Mouse (Mus musculus) neural tube, embryonic 15.5 days (tissue): ENCODE measurements around the gene Rnf130. TPM values are rescaled to one million over a fixed set of nuclear protein-coding genes. Genes with fewer than 3 reads are reported as not detected.
"Not testable (repeated sequence)": the region's sequence is repeated elsewhere in the genome, so short reads cannot be mapped to it uniquely, and the experiment has no call there.

Experiments used
- ATAC-seq: fragments of 200-750 bp; cut with Nextera tagmentation; 2 replicates; pipeline ENCODE4 v1.8.0; 2017; ENCODE audit warnings: mild to moderate bottlenecking, moderate TSS enrichment, moderate library complexity; ENCODE audit not compliant: low FRiP score
- H3K27ac ChIP-seq: fragments of 300-500 bp; sonication (generic); replicated peaks from 2 replicates; pipeline ENCODE4 v1.5.1; 2015; ENCODE audit warnings: mild to moderate bottlenecking, inconsistent platforms
- H3K27me3 ChIP-seq: fragments of 300-500 bp; sonication (generic); replicated peaks from 2 replicates; pipeline ENCODE4 v1.6.1; 2015; ENCODE audit warnings: inconsistent platforms
- H3K36me3 ChIP-seq: fragments of 300-500 bp; sonication (generic); 2 replicates; pipeline ENCODE4 v1.6.1; 2015; ENCODE audit warnings: inconsistent platforms
- H3K4me1 ChIP-seq: fragments of 300-500 bp; sonication (generic); 2 replicates; pipeline ENCODE4 v1.6.1; 2015; ENCODE audit warnings: inconsistent platforms
- H3K4me2 ChIP-seq: fragments of 300-500 bp; sonication (generic); 2 replicates; pipeline ENCODE4 v1.6.1; 2015; ENCODE audit warnings: inconsistent platforms, mild to moderate bottlenecking, moderate library complexity
- H3K4me3 ChIP-seq: fragments of 300-500 bp; sonication (generic); replicated peaks from 2 replicates; pipeline ENCODE4 v1.5.1; 2015; ENCODE audit warnings: mild to moderate bottlenecking, inconsistent platforms
- H3K9ac ChIP-seq: fragments of 300-500 bp; sonication (generic); replicated peaks from 2 replicates; pipeline ENCODE4 v1.6.1; 2015; ENCODE audit warnings: mild to moderate bottlenecking, inconsistent platforms
- H3K9me3 ChIP-seq: fragments of 300-500 bp; sonication (generic); replicated peaks from 2 replicates; pipeline ENCODE4 v1.6.1; 2016; ENCODE audit warnings: inconsistent platforms
- WGBS: fragments of 180-500 bp; shearing (Covaris S2); methylation state at CpG from one replicate; pipeline ENCODE4 v1.1.7; 2015; ENCODE audit warnings: mixed read lengths; 5-methylcytosine and 5-hydroxymethylcytosine counted together
- polyA plus RNA-seq: library from polyadenylated mRNA; unstranded; fragments of >200 nt; fragmentation: Nextera tagmentation; extraction: Ambion mirVana; gene quantifications from 2 replicates; pipeline ENCODE4 v1.2.1, GENCODE M21; 2015

Rnf130 gene
- polyA plus RNA-seq, 1 experiment from 2014 or later: 58.5 TPM

GRCm38 (mm10) chr11:50090982-50091675 is 66.0 kb downstream of the Rnf130 start:
- Histone ChIP-seq H3K4me3 (no peak overlapping the region), H3K4me1 (peaks cover 12% of the 10 kb centered on the region; the same call in 1 of the 2 replicates), H3K27ac (no peak overlapping the region; the same call in 1 of the 2 replicates), H3K4me2 (no peak overlapping the region), H3K27me3 (no peaks in the 10 kb centered on the region), H3K9me3 (no peaks in the 10 kb centered on the region), H3K9ac (no peak overlapping the region), H3K36me3 (peaks cover 67% of the 10 kb centered on the region)
- WGBS: 47% methylated on average over 5 of the region's 5 CpGs
- ATAC-seq: no peak

DNA sequence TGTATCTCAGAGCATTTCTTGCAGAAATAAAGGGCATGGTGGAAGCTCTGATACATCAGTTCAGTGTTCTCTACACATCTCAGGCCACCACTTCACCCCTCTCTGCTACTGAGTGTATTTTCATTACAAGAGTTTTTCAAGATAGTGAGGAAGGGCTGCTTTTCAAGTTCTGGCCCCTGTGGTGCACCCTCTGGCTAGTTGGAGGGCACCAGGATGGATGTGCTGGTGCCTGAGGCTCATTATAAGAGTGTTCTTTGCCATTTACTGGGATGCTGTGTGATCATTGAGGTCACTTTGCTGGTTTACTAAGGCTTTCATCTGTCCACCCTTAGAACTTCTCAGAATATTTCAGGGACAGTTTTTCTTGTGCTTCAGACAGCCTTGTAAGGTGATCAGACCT is 66.5 kb downstream of the Rnf130 start:
- Histone ChIP-seq H3K27me3 (no peaks in the 10 kb centered on the region), H3K9me3 (no peaks in the 10 kb centered on the region), H3K4me2 (no peak overlapping the region), H3K4me3 (no peak overlapping the region), H3K4me1 (peaks cover 12% of the 10 kb centered on the region; the same call in 1 of the 2 replicates), H3K36me3 (peaks cover 66% of the 10 kb centered on the region), H3K27ac (no peak overlapping the region), H3K9ac (no peak overlapping the region)
- ATAC-seq: no peak

- WGBS: 94% methylated on average over 9 of the region's 9 CpGs
- peaks cover 61% of the 10 kb centered on the region for H3K36me3 ChIP-seq
Measured at GRCm38 (mm10) chr11:50095661-50096060, 70.5 kb downstream of the Rnf130 start.

DNA sequence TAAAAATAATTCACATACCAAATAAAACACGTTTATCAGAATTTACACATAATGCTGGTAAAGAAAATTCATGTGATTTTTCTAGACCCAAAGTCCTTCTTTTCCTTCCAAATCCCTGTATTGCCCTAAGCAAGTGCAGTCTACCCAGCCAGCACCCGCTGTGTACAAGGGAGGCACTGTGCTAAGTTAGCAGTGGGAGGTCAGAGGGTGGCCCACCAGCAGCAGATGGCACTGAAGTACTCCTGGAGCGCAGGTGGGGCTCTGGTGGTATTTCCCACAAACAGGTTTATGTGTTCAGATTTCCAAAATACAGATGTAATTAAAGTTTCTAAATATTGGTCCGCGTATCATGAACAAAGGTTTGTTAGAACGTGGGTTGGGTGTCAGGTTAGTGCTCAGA is 71.9 kb downstream of the Rnf130 start:
- Histone ChIP-seq H3K4me1 (no peaks in the 10 kb centered on the region; the same call in 1 of the 2 replicates), H3K9me3 (no peaks in the 10 kb centered on the region), H3K4me3 (no peak overlapping the region), H3K27ac (no peak overlapping the region), H3K4me2 (no peak overlapping the region), H3K36me3 (peaks cover 49% of the 10 kb centered on the region), H3K9ac (no peak overlapping the region), H3K27me3 (no peaks in the 10 kb centered on the region)
- WGBS: 94% methylated on average over 6 of the region's 6 CpGs
- no peak for ATAC-seq

More at GRCm38 (mm10) chr11:50095661-50096060, 70.5 kb downstream of the Rnf130 start:
- Histone ChIP-seq H3K4me3 (no peak overlapping the region), H3K9ac (no peak overlapping the region), H3K27me3 (no peaks in the 10 kb centered on the region), H3K9me3 (no peaks in the 10 kb centered on the region), H3K27ac (no peak overlapping the region), H3K4me2 (no peak overlapping the region), H3K4me1 (peaks cover 10% of the 10 kb centered on the region; the same call in 1 of the 2 replicates)
- ATAC-seq: no peak

GRCm38 (mm10) chr11:50098961-50099481 is 73.9 kb downstream of the Rnf130 start:
- H3K9me3 ChIP-seq: no peaks in the 10 kb centered on the region
- H3K27ac ChIP-seq: no peak overlapping the region

DNA sequence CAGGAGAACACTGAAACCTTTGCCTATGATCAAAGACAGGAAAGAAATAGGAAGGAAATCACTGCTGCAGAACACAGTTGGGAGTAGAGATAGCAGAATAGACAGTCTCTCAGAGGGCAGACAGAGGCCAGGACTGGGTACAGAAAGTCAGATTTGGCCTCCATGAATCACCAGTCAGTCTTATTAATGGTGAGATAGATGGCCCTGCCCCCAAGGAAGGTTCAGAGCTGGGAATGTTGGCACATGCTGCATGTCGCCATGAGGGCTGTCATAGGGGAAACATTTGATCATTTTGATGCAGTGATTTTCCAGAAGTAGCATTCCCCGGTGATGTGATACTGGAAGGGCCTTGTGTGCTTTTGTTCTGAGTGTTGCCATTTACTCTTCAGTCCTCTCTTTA is 74.5 kb downstream of the Rnf130 start:
- WGBS: 70% methylated on average over 2 of the region's 2 CpGs

More at GRCm38 (mm10) chr11:50098961-50099481, 73.9 kb downstream of the Rnf130 start:
- H3K4me2 ChIP-seq: no peak overlapping the region
- no peaks in the 10 kb centered on the region for H3K27me3 ChIP-seq
- H3K36me3 ChIP-seq: peaks cover 38% of the 10 kb centered on the region
- H3K4me1 ChIP-seq: peaks cover 2% of the 10 kb centered on the region
- H3K9ac ChIP-seq: no peak overlapping the region
- 86% methylated on average over 8 of the region's 8 CpGs for WGBS
- H3K4me3 ChIP-seq: no peak overlapping the region
- no peak for ATAC-seq

DNA sequence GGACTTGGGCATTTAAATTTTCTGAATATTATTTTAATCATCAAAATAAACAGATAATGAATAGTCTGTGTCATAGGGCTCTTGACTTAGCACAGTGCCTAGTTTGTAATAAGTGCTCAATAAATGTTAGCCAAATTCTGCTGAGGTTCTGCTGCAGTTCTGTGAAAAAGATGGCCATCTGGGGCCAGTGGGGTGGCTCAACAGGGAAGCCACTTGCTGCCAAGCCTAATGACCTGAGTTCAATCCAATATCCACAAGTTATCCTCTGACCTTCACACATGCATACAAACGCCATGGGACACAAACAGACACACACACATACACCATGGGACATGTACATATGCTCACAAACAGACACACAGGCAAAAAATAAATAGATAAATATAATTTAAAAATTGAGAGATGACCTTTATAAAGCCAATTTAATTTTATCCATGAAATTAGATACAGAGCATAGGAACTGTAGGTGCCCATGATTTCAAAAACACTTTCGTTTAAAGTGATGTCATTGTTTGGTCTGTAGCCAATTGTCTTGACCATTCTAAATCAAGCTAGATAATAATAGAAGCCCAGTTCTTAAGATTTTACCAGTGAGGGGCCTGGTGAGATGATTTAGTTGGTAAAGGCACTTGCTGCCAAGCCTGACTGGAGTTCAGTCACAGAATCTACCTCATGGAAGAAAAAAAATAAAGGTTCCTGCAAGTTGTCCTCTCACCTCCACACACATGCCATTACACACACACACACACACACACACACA is 75.6 kb downstream of the Rnf130 start:
- peaks cover 35% of the 10 kb centered on the region for H3K36me3 ChIP-seq

More for the DNA sequence above, 74.5 kb downstream of the Rnf130 start:
- H3K27me3 ChIP-seq: no peaks in the 10 kb centered on the region
- no peak overlapping the region for H3K27ac ChIP-seq
- peaks cover 6% of the 10 kb centered on the region for H3K4me1 ChIP-seq
- no peak for ATAC-seq
- peaks cover 36% of the 10 kb centered on the region for H3K36me3 ChIP-seq
- H3K9ac ChIP-seq: no peak overlapping the region
- no peaks in the 10 kb centered on the region for H3K9me3 ChIP-seq
- no peak overlapping the region for H3K4me2 ChIP-seq
- no peak overlapping the region for H3K4me3 ChIP-seq

GRCm38 (mm10) chr11:50101962-50102361 is 76.8 kb downstream of the Rnf130 start:
- ATAC-seq, H3K27me3 ChIP-seq, H3K9me3 ChIP-seq, H3K4me3 ChIP-seq, H3K4me2 ChIP-seq, H3K4me1 ChIP-seq, H3K9ac ChIP-seq, H3K27ac ChIP-seq: not testable (repeated sequence)
- 97% methylated on average over 4 of the region's 4 CpGs for WGBS
- H3K36me3 ChIP-seq: peaks cover 28% of the 10 kb centered on the region

More for the DNA sequence above, 75.6 kb downstream of the Rnf130 start:
- ATAC-seq: no peak
- no peaks in the 10 kb centered on the region for H3K9me3 ChIP-seq
- 81% methylated on average over 2 of the region's 2 CpGs for WGBS
- H3K27me3 ChIP-seq: no peaks in the 10 kb centered on the region
- H3K4me2 ChIP-seq: no peak overlapping the region
- peaks cover 6% of the 10 kb centered on the region for H3K4me1 ChIP-seq
- H3K9ac ChIP-seq: no peak overlapping the region
- H3K4me3 ChIP-seq: no peak overlapping the region
- H3K27ac ChIP-seq: no peak overlapping the region

GRCm38 (mm10) chr11:50104016-50104415 is 78.9 kb downstream of the Rnf130 start:
- no peak for ATAC-seq
- no peak overlapping the region for H3K27ac ChIP-seq
- WGBS: 88% methylated on average over 6 of the region's 6 CpGs
- no peaks in the 10 kb centered on the region for H3K9me3 ChIP-seq
- peaks cover 8% of the 10 kb centered on the region for H3K4me1 ChIP-seq
- no peak overlapping the region for H3K4me3 ChIP-seq
- no peak overlapping the region for H3K9ac ChIP-seq
- peaks cover 17% of the 10 kb centered on the region for H3K36me3 ChIP-seq
- no peak overlapping the region for H3K4me2 ChIP-seq
- H3K27me3 ChIP-seq: no peaks in the 10 kb centered on the region

DNA sequence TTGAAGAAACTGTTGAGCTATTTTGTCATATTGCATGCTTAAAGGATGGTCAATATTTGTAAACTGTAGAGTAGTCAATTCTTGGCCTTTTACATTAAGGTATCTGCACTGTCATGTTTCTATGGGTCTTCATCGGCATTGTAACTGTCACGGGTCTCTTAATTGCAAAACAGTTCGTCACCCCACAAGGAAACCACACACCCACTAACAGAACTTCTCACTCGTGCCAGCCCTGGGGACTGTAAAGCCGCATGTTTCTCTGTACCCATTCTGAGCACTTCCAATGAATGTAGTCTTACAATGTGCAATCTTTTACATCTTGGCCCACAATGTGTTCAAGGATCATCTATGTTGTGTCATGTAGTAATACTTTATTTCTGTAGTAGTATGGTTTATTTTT is 80.1 kb downstream of the Rnf130 start:
- Histone ChIP-seq H3K4me3 (no peak overlapping the region), H3K9ac (no peak overlapping the region), H3K9me3 (no peaks in the 10 kb centered on the region), H3K27ac (no peak overlapping the region), H3K4me1 (peaks cover 8% of the 10 kb centered on the region; the same call in 1 of the 2 replicates), H3K4me2 (no peak overlapping the region), H3K36me3 (peaks cover 8% of the 10 kb centered on the region), H3K27me3 (no peaks in the 10 kb centered on the region)
- WGBS: 88% methylated on average over 5 of the region's 5 CpGs
- no peak for ATAC-seq

DNA sequence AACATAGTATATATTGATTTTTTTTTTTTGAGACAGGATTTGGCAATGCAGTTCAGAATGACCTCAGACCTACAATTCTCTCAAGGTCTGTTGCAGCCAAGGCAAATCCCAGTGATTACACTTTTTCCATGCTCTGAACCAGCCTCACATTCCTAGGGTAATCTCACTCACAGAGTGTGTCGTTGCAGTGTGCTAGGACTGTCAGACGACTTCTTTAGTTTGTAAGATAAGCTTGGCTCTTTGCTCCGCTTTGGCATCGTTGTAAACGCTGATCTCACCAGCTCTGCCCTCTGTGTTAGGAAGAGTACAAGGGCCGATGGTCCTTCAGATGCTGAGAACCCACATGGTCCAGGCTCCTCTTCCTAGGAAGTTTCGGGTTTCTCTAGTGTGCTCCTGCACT is 80.9 kb downstream of the Rnf130 start:
- peaks cover 8% of the 10 kb centered on the region; the same call in 1 of the 2 replicates for H3K4me1 ChIP-seq
- no peaks in the 10 kb centered on the region for H3K9me3 ChIP-seq
- H3K9ac ChIP-seq: no peak overlapping the region
- WGBS: 89% methylated on average over 7 of the region's 7 CpGs
- H3K4me2 ChIP-seq: no peak overlapping the region
- ATAC-seq: no peak
- no peaks in the 10 kb centered on the region for H3K27me3 ChIP-seq
- H3K4me3 ChIP-seq: no peak overlapping the region
- no peak overlapping the region for H3K27ac ChIP-seq
- H3K36me3 ChIP-seq: peaks cover 8% of the 10 kb centered on the region
